Mouse (Mus musculus) heart, embryonic 16.5 days (tissue): ENCODE data around the gene Gm20388. TPM values are rescaled to one million over a fixed set of nuclear protein-coding genes. Genes with fewer than 3 reads are reported as not detected.

ENCODE experiments used
- ATAC-seq: fragments of 200-750 bp; cut with Nextera tagmentation; replicated peaks from 2 replicates; pipeline ENCODE4 v1.8.0; 2017; ENCODE audit warnings: moderate number of reproducible peaks; ENCODE audit not compliant: insufficient read depth, low FRiP score; ENCODE audit errors: extremely low read depth
- H3K27ac ChIP-seq: fragments of 300-500 bp; sonication (generic); 2 replicates; pipeline ENCODE4 v1.5.1; 2014; ENCODE audit warnings: mild to moderate bottlenecking, low read length, control low read depth, moderate library complexity
- H3K27me3 ChIP-seq: fragments of 300-500 bp; sonication (generic); 2 replicates; pipeline ENCODE4 v1.6.1; 2014; ENCODE audit warnings: low read length, mixed read lengths; ENCODE audit not compliant: control insufficient read depth, insufficient read depth
- H3K36me3 ChIP-seq: fragments of 300-500 bp; sonication (generic); 2 replicates; pipeline ENCODE4 v1.6.1; 2014; ENCODE audit not compliant: control insufficient read depth, insufficient read depth
- H3K4me1 ChIP-seq: fragments of 300-500 bp; sonication (generic); 2 replicates; pipeline ENCODE4 v1.6.1; 2014; ENCODE audit warnings: low read length, mixed read lengths; ENCODE audit not compliant: control insufficient read depth, insufficient read depth
- H3K4me2 ChIP-seq: fragments of 300-500 bp; sonication (generic); 2 replicates; pipeline ENCODE4 v1.6.1; 2014; ENCODE audit warnings: low read depth, mild to moderate bottlenecking, control low read depth, low read length
- H3K4me3 ChIP-seq: fragments of 300-500 bp; sonication (generic); 2 replicates; pipeline ENCODE4 v1.5.1; 2014; ENCODE audit warnings: mild to moderate bottlenecking, control low read depth, low read length
- H3K9ac ChIP-seq: fragments of 300-500 bp; sonication (generic); 2 replicates; pipeline ENCODE4 v1.6.1; 2014; ENCODE audit warnings: low read length, control low read depth
- H3K9me3 ChIP-seq: fragments of 300-500 bp; sonication (generic); replicated peaks from 2 replicates; pipeline ENCODE4 v1.6.1; 2016; ENCODE audit warnings: low read length; ENCODE audit not compliant: control insufficient read depth
- WGBS: fragments of 180-500 bp; shearing (Covaris S2); extraction: QIAGEN DNeasy Blood & Tissue Kit; methylation state at CpG from one replicate; pipeline ENCODE4 v1.1.7; 2014; 5-methylcytosine and 5-hydroxymethylcytosine counted together
- polyA plus RNA-seq: library from polyadenylated mRNA; unstranded; fragments of >200 nt; fragmentation: Nextera tagmentation; extraction: Ambion mirVana; gene quantifications from 2 replicates; pipeline ENCODE4 v1.2.1, GENCODE M21; 2015

The Gm20388 gene
- polyA plus RNA-seq, 1 experiment from 2014 or later, result 4.5 TPM

DNA sequence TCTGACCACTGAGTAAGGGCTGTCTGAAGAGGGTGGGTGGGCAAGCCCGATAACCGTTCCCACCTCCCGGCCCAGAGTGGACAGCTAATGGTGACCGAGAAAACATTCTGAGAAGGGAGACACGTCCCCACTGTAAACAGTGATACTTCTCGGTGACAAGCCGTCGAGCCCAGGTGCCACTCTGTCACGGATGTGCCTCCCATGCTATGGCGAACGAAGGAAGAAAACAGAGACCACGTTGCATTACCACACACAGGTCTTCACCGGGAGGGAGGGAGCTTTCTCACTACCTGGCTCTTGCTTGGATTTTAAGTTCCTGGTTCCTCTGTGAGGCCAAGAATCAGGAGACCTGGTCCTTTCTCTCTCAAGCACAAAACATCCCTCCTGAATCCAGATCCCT, 2637.7 kb downstream of the Gm20388 start:
- Histone ChIP-seq H3K27ac (peak overlapping the region; percentile 78), H3K27me3 (no peaks in the 10 kb centered on the region), H3K9ac (peak overlapping the region; percentile 33), H3K9me3 (no peaks in the 10 kb centered on the region), H3K4me3 (no peak overlapping the region), H3K4me2 (peak overlapping the region; percentile 92), H3K36me3 (no peaks in the 10 kb centered on the region), H3K4me1 (peaks cover 36% of the 10 kb centered on the region)
- ATAC-seq, result no peak
- 57% methylated on average over 13 of the region's 13 CpGs for WGBS

DNA sequence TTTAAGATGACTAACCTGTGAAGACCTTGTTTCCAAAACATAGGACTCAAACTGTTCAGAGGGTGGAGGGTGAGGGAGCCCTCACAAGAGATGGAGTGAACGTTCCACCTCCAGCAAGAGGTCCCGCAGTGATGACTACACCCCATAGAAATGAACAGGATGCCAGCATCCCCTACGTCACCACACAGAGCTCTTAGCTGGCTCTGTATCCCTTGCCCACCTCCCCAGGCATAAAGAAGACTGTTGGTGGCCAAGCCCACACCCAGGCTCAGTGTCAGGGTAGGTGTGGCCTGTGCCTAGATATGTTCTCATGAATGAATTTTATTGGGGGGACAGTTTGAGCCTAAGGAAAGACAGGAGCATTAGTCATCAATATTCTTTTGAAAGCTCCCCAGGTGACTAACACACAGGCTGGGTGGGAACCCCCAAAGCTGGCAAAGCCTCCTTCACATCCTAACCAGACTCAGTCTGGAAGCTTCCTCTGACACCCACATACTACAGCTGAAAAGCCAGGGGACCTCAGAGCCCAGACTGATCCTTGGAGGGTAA, 2638.3 kb downstream of the Gm20388 start:
- Histone ChIP-seq H3K4me3 (peak overlapping the region; percentile 81; the same call in 1 of the 2 replicates), H3K36me3 (no peaks in the 10 kb centered on the region), H3K4me2 (peak overlapping the region; percentile 92), H3K9ac (peak overlapping the region; percentile 33; the same call in 1 of the 2 replicates), H3K4me1 (peaks cover 36% of the 10 kb centered on the region), H3K9me3 (no peaks in the 10 kb centered on the region), H3K27me3 (no peaks in the 10 kb centered on the region), H3K27ac (peak overlapping the region; percentile 78; the same call in 1 of the 2 replicates)
- 61% methylated on average over 3 of the region's 3 CpGs for WGBS
- no peak for ATAC-seq

DNA sequence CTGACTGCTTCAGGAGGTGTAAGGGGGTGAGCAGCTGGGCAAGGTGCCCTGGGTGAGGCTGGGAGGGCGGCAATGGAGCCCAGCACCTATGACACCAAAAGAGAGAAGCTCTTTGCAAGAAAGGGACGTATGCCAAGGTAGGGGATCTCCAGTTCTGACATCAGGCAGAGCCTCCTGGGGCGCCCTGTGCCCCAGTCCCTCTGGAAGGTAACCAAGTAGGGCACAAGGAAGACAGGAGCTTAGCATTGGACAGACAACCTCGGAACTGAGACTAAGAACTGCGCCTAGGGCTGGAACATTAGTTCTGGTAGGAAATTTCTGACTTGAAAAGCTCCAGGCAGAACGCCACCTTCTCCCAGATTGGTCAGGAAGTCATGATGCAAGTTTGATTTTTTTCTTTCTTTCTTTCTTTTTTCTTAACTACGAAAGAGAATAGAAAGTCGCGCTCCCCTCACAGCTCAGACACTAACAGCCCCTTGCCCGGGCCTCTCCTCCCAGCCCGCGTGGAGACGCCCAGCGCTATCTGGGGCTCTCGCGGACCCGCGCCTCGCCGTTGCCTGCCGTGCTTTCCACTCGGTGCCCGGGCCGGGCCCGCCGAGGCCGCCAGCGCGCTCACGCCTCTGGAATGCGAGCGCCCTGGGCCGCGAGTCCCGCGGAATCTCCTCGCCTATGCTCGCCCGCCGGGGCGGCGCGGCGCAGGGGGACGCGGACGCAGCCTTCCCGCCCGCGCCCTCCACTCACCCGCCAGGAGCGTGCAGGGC, 2639.8 kb downstream of the Gm20388 start:
- Histone ChIP-seq H3K36me3 (no peaks in the 10 kb centered on the region), H3K27ac (peak overlapping the region; percentile 87), H3K4me2 (peak overlapping the region; percentile 92), H3K9ac (peak overlapping the region; percentile 95), H3K27me3 (no peaks in the 10 kb centered on the region), H3K9me3 (no peaks in the 10 kb centered on the region), H3K4me3 (peak overlapping the region; percentile 81), H3K4me1 (peaks cover 36% of the 10 kb centered on the region)
- WGBS, result 3% methylated on average over 52 of the region's 52 CpGs
- peak; percentile 56 for ATAC-seq

DNA sequence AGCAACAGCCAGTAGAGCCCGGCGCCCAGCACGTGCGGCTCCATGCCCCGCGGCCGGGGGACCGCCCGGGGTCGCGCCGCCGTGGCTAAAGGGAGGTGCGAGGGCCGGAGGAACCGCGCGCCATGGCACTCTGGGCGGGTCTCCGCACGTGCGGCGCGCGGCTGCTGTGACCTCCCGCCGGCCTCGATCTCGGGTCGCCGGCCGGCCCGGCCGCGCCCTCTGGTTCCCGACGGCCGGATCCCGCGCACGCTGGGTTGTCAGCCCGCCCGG, 2640.3 kb downstream of the Gm20388 start:
- Histone ChIP-seq H3K27ac (peak overlapping the region; percentile 87), H3K9me3 (no peaks in the 10 kb centered on the region), H3K36me3 (no peaks in the 10 kb centered on the region), H3K27me3 (no peaks in the 10 kb centered on the region), H3K4me3 (peak overlapping the region; percentile 81), H3K4me2 (peak overlapping the region; percentile 92), H3K9ac (peak overlapping the region; percentile 95), H3K4me1 (peaks cover 33% of the 10 kb centered on the region)
- WGBS, result under 1% methylated on average over 40 of the region's 43 CpGs
- ATAC-seq, result peak; percentile 25; the same call in 1 of the 2 replicates

- Histone ChIP-seq H3K4me2 (peak within 1 kb of the TSS; percentile 92), H3K9me3 (no peaks in the 10 kb centered on the region), H3K4me3 (peak within 1 kb of the TSS; percentile 81), H3K4me1 (peaks cover 28% of the 10 kb centered on the region), H3K27me3 (no peaks in the 10 kb centered on the region), H3K27ac (peak within 1 kb of the TSS; percentile 87), H3K36me3 (no peaks in the 10 kb centered on the region), H3K9ac (peak within 1 kb of the TSS; percentile 95)
- WGBS, result 9% methylated on average over 56 of the region's 56 CpGs
- peak; percentile 86 for ATAC-seq
Observed at GRCm38 (mm10) chr8:122551265-122552051, 2640.8 kb downstream of the Gm20388 start, which contains the start of gene Piezo1. Gene Piezo1, minus strand, starts transcription at chr8:122551329.

DNA sequence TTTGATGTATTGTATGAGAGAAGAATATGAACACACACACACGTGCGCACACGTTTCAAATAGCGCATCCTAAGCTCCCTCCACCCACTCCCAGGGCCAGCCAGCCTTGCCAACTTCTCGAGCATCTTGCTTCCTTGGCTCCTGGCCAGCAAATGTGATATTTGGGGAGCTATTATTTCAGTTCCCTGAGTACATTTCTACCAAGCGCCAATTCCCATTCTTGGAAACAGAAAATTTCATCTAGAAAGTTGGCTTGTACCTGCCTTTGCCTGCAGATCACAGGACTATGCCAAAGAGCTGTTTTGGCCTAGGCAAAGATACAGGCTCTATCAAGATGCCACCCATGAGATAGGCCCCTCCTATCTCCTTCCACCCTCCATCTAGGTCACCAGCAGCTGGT, 2644.1 kb downstream of the Gm20388 start:
- 53% methylated on average over 6 of the region's 6 CpGs for WGBS
- Histone ChIP-seq H3K4me1 (peaks cover 6% of the 10 kb centered on the region), H3K27ac (no peak overlapping the region), H3K36me3 (no peaks in the 10 kb centered on the region), H3K27me3 (no peaks in the 10 kb centered on the region), H3K4me3 (no peak overlapping the region), H3K4me2 (no peak overlapping the region), H3K9me3 (no peaks in the 10 kb centered on the region), H3K9ac (no peak overlapping the region)
- no peak for ATAC-seq

- peaks cover 4% of the 10 kb centered on the region for H3K4me1 ChIP-seq
- peak overlapping the region; percentile 20; the same call in 1 of the 2 replicates for H3K4me3 ChIP-seq
- peak overlapping the region; percentile 37 for H3K4me2 ChIP-seq
- no peaks in the 10 kb centered on the region for H3K36me3 ChIP-seq
- H3K9me3 ChIP-seq, result no peaks in the 10 kb centered on the region
- H3K9ac ChIP-seq, result peak overlapping the region; percentile 52; the same call in 1 of the 2 replicates
- peak overlapping the region; percentile 79 for H3K27ac ChIP-seq
- WGBS, result 51% methylated on average over 12 of the region's 12 CpGs
- H3K27me3 ChIP-seq, result no peaks in the 10 kb centered on the region
- ATAC-seq, result peak; percentile 54
Observed at GRCm38 (mm10) chr8:122556030-122557009, 2645.7 kb downstream of the Gm20388 start.

DNA sequence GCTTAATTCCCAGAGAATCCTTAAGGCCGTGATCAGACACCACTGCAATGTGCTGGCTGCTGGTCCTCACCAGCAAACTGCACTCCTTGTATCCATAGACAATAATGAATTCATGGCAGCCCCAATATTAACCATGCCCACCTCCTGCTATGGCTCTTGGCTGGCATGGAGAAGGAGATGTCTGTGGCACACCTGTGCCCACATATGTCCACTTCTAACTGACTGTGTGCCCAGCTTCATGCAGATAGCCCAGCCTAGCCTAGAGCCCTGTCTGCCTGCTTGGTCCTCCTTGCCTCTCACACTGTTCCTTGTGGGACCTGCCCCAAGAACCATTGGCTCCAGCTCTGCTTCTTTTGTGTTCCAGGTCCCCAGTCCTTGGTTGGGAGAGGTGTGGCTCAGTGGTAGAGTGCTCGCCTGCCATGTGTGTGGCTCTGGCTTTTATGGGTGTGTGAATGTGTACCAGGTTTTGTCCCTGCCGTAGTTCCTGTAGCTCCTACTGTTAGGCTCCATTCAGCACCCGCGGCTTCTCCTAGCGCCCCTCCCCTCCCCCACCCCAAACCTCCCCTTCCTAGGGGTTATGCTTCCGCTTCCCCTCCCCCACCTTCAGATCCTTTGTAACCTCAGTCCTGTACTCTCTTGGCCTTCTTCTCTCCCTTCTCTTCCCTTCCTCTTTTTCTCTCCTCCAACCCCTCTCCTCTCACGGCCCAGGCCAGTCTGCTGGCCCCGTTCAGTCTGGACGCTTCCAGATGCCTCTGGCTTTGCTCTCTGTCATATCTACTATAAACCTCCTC, 2646.8 kb downstream of the Gm20388 start:
- peak overlapping the region; percentile 37 for H3K4me2 ChIP-seq
- H3K9me3 ChIP-seq, result no peaks in the 10 kb centered on the region
- ATAC-seq, result no peak; the same call in 1 of the 2 replicates
- peak overlapping the region; percentile 79 for H3K27ac ChIP-seq
- no peak overlapping the region; the same call in 1 of the 2 replicates for H3K4me3 ChIP-seq
- WGBS, result 38% methylated on average over 10 of the region's 10 CpGs
- H3K27me3 ChIP-seq, result no peaks in the 10 kb centered on the region
- H3K9ac ChIP-seq, result peak overlapping the region; percentile 5; the same call in 1 of the 2 replicates
- H3K4me1 ChIP-seq, result peaks cover 4% of the 10 kb centered on the region
- no peaks in the 10 kb centered on the region for H3K36me3 ChIP-seq
